Mouse (Mus musculus): Measurements from ENCODE around the gene Ears2.

DNA sequence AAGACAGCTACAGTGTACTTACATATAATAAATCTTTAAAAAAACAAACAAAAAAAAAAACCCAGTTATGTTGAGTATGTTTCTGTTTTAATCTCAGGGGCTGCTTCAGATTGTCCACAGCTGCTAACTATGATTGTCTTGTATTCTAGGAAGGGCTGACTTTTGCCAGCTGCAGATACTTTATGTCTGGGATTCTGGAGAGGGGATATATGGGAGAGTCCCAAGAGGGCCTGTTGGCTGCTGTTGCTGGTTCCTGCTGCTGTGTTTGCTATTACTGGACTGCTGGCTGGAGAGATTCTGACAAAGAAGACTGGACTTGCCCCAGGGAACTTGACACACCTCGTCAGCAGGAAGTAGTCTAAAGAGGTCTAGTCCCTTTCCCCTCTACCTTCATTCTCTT lies 16.2 kb downstream of the Ears2 start:
- TF ChIP-seq CTCF (IDR thresholded peaks at IDR 0.05; ENCODE audit: insufficient read depth, low read length) (no peak), POLR2A (IDR thresholded peaks at IDR 0.05; ENCODE audit: borderline replicate concordance, extremely low read depth, low read depth, low read length) (no peak)

All from lung, adult 2 months (tissue).